Mouse (Mus musculus) stomach, postnatal 0 days (tissue): ENCODE measurements around the gene Pla2g2c.

Source experiments
- CTCF ChIP-seq: IDR thresholded peaks from 2 replicates; pipeline ENCODE4 v1.5.1; 2016; ENCODE audit warnings: antibody characterized with exemption, low read depth, mild to moderate bottlenecking, moderate library complexity
- EP300 ChIP-seq: optimal IDR thresholded peaks from 2 replicates; pipeline ENCODE3; 2016; ENCODE audit warnings: antibody characterized with exemption

DNA sequence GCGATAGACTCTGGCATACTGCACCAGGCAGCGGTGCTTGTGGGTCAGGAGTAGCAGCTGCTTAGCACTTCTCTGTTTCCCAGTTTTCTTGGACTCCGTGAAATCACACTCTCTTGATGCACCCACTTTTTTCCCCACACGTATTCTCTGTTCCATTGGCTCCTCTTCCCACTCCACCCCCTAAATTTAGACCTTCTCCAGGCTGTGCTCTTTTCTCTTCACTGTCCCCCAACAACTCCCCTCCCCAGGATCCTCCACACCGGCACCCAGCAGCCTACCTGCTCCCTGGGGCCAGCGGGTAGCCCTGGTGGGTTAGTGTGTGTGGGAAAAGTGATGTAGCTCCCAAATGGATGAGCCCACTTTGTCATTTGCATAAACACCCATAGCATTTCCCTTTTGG is 38.8 kb upstream of the Pla2g2c start:
- TF ChIP-seq CTCF (no peak), EP300 (no peak)
